Comparison of ENCODE assay signal across 10 mouse cellular contexts in genomic region chr10:21222104-21223034, GRCm38 (mm10).
DNase-seq lines count a peak whose midpoint lies in the region.
"Had no signal": no experiment of that assay in that cellular context is flagged by ENCODE, and none has a peak within 500 bp of the region (broad histone marks: within the 10 kb centered on the region; RNA-seq: fewer than 3 reads in every experiment).

No protein-coding gene starts in this region.

- DNase-seq in heart, adult 11 months, result peak; percentile 43
- no peak for DNase-seq in heart, postnatal 36 days
- DNase-seq in thymus, postnatal 0 days (ENCODE audit: low spot score), result peak; percentile 68
- DNase-seq in thymus, postnatal 36 days, result no peak
- peak; percentile 11 to 30 for DNase-seq in kidney, postnatal 36 days
- DNase-seq in urinary bladder, adult 18-20 months (ENCODE audit: low spot score in 2 of 2), result no peak
- no peak for DNase-seq in left cerebral cortex, adult 11 months (ENCODE audit: low spot score)
- DNase-seq in urinary bladder, postnatal 4 days (ENCODE audit: low spot score in 2 of 2), result no peak
- DNase-seq: cerebellum, postnatal 25 days; right cerebral cortex, postnatal 4 days had no signal

- intact Hi-C loops in heart, postnatal 36 days (cut with DNase I), result no loop called here

Comparison
In these comparisons a context has a peak if more than half of its experiments do, and no peak if none do; other contexts are left out.
1. DNase-seq: peak in heart, adult 11 months (single experiment), thymus, postnatal 0 days (single experiment) and kidney, postnatal 36 days (2 of 2); none in heart, postnatal 36 days (0 of 2), thymus, postnatal 36 days (0 of 2), urinary bladder, adult 18-20 months (0 of 2), left cerebral cortex, adult 11 months (single experiment) and urinary bladder, postnatal 4 days (0 of 2).